Mouse (Mus musculus): ENCODE data around the gene Actn2.

Actn2 gene

GRCm38 (mm10) chr13:12256871-12257390, 83.6 kb downstream of the Actn2 start:
- no peak for DNase-seq (ENCODE audit: low read depth)

- no peak for DNase-seq (ENCODE audit: low read depth)
Measured at GRCm38 (mm10) chr13:12255911-12256705, 84.5 kb downstream of the Actn2 start.

GRCm38 (mm10) chr13:12250496-12250895, 90.1 kb downstream of the Actn2 start:
- no peak for DNase-seq (ENCODE audit: low read depth)

- DNase-seq (ENCODE audit: low read depth): no peak
Measured at GRCm38 (mm10) chr13:12249195-12249898, 91.2 kb downstream of the Actn2 start.

- no peak for DNase-seq (ENCODE audit: low read depth)
Measured at GRCm38 (mm10) chr13:12245938-12246337, 94.6 kb downstream of the Actn2 start.

GRCm38 (mm10) chr13:12243991-12244390, 96.6 kb downstream of the Actn2 start:
- no peak for DNase-seq (ENCODE audit: low read depth)

- DNase-seq (ENCODE audit: low read depth): no peak
Measured at GRCm38 (mm10) chr13:12232141-12232540, 108.4 kb downstream of the Actn2 start.

GRCm38 (mm10) chr13:12228248-12228647, 112.3 kb downstream of the Actn2 start:
- DNase-seq (ENCODE audit: low read depth): no peak

- DNase-seq (ENCODE audit: low read depth): no peak
Measured at GRCm38 (mm10) chr13:12227606-12228005, 113.0 kb downstream of the Actn2 start.
